Mouse (Mus musculus) liver, postnatal 0 days (tissue): ENCODE measurements around the gene Pde4b.

Experiments used
- CTCF ChIP-seq: sonication (generic); IDR thresholded peaks from 2 replicates; pipeline ENCODE4 v1.5.1; 2016; ENCODE audit warnings: antibody characterized with exemption, low read depth
- EP300 ChIP-seq: IDR thresholded peaks from 2 replicates; pipeline ENCODE4 v1.6.1; 2016; ENCODE audit warnings: antibody characterized with exemption, low read depth, mild to moderate bottlenecking

GRCm38 (mm10) chr4:102621120-102621519 is 533.8 kb downstream of the Pde4b start:
- TF ChIP-seq CTCF (no peak), EP300 (no peak)
